Mouse (Mus musculus) cortical plate, adult 2 months (tissue): ENCODE measurements around the gene Tango6.

ENCODE experiments used
- CTCF ChIP-seq: fragments of 200-500 bp; IDR thresholded peaks from 2 replicates; pipeline ENCODE4 v1.5.1; 2011; ENCODE audit warnings: mild to moderate bottlenecking, control low read depth, low read length; ENCODE audit not compliant: insufficient read depth; ENCODE audit errors: extremely low read depth
- POLR2A ChIP-seq: fragments of 200-500 bp; IDR thresholded peaks from 2 replicates; pipeline ENCODE4 v1.6.1; 2011; ENCODE audit warnings: mild to moderate bottlenecking, low read length, control low read depth; ENCODE audit not compliant: insufficient read depth; ENCODE audit errors: extremely low read depth

DNA sequence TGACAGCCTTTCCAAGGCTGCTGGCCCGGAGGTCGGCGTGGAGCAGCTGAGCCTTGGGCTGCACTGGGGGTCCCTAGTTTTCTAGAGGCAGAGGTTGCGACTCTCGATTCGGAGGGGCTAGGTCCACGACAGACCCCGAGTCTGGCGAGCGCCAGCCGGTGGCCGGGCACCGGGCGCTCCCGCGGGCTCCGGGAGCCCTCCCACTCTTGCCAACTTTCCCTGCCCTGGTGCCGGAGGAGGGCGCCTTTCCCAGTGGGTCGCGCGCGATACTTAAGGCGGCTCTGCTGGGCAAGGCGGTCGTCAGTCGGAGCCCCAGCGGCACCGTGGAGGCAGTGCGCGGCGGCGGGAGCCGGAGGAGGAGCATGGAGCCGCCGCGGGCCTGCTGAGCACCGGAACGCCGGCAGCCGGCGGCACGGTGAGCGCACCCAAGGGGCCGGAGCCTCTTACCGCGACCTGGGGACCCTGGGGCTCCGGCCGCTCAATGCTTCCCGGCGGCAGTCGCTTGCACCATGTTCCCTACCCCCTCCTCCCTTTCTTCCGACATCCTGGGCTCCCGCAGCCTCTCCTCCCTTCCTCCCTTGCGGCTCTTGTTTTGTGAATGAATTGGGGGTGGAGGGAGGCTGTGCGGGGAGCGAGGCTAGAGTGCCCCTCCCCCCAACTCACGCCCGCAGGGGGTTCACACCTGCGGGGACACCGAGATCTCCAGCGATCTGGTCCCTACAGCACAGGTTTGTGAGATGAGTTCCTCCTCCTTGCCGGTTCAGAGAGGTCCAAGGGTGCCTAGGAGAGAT, 187.9 kb downstream of the Tango6 start:
- TF ChIP-seq CTCF (0 out of 2 replicates have a peak, but pooled peaks have one; percentile 2), POLR2A (no peak)
